Mouse (Mus musculus) limb, embryonic 14.5 days (tissue): ENCODE results near the gene Pcnp. TPM values are rescaled to one million over a fixed set of nuclear protein-coding genes. Genes with fewer than 3 reads are reported as not detected.

Experiments
- microRNA-seq: library from miRNA; unstranded; fragments of <30 nt; microRNA quantifications from one replicate; pipeline ENCODE4, GENCODE M21; 2016
- polyA plus RNA-seq, 2 experiments: library from polyadenylated mRNA; depleted of rRNA in 1 of 2; stranded (reverse) in 1 of 2; unstranded in 1 of 2; fragments of >200 nt; fragmentation: Nextera tagmentation in 1 of 2; extraction: Ambion mirVana in 1 of 2; gene quantifications; 2 replicates each; pipeline versions ENCODE4 v1.2.1 to v1.2.3; 2012 to 2014

The Pcnp gene
- polyA plus RNA-seq, 2 experiments, result 99.6 to 230 TPM

Small RNA genes within 50 kb of the gene (microRNA-seq; reads per million reads assigned to microRNA genes)
- not detected for gene Gm24047

Other genes starting within 250 kb of the Pcnp start
- 9.2 and 10.0 TPM in 2 replicates for gene Nfkbiz, start 190.8 kb downstream of the Pcnp start, polyA plus RNA-seq (2012; rRNA removed)
- gene Nfkbiz, start 190.8 kb downstream of the Pcnp start, polyA plus RNA-seq (2014; fragmentation: Nextera tagmentation; extraction: Ambion mirVana), result 5.0 and 5.3 TPM in 2 replicates
- gene Nxpe3, start 134.5 kb downstream of the Pcnp start, polyA plus RNA-seq (2012; rRNA removed), result 1.2 and 1.3 TPM in 2 replicates
- gene Nxpe3, start 134.5 kb downstream of the Pcnp start, polyA plus RNA-seq (2014; fragmentation: Nextera tagmentation; extraction: Ambion mirVana), result 0.55 TPM in 2 replicates
- 7.0 and 7.4 TPM in 2 replicates for gene Cep97, start 94.9 kb downstream of the Pcnp start, polyA plus RNA-seq (2012; rRNA removed)
- 8.0 and 9.1 TPM in 2 replicates for gene Cep97, start 94.9 kb downstream of the Pcnp start, polyA plus RNA-seq (2014; fragmentation: Nextera tagmentation; extraction: Ambion mirVana)
- gene Rpl24, start 63.5 kb downstream of the Pcnp start, polyA plus RNA-seq (2012; rRNA removed), result 481 and 816 TPM in 2 replicates
- gene Rpl24, start 63.5 kb downstream of the Pcnp start, polyA plus RNA-seq (2014; fragmentation: Nextera tagmentation; extraction: Ambion mirVana), result 867 and 876 TPM in 2 replicates
- 10.2 and 12.3 TPM in 2 replicates for gene Zbtb11, start 55.9 kb downstream of the Pcnp start, polyA plus RNA-seq (2012; rRNA removed)
- 17.7 and 22.1 TPM in 2 replicates for gene Zbtb11, start 55.9 kb downstream of the Pcnp start, polyA plus RNA-seq (2014; fragmentation: Nextera tagmentation; extraction: Ambion mirVana)
- 7.8 and 11.3 TPM in 2 replicates for gene Trmt10c, start 8.1 kb upstream of the Pcnp start, polyA plus RNA-seq (2012; rRNA removed)
- gene Trmt10c, start 8.1 kb upstream of the Pcnp start, polyA plus RNA-seq (2014; fragmentation: Nextera tagmentation; extraction: Ambion mirVana), result 25.7 and 26.9 TPM in 2 replicates
- gene Senp7, start 18.6 kb upstream of the Pcnp start, polyA plus RNA-seq (2012; rRNA removed), result 25.3 and 27.6 TPM in 2 replicates
- gene Senp7, start 18.6 kb upstream of the Pcnp start, polyA plus RNA-seq (2014; fragmentation: Nextera tagmentation; extraction: Ambion mirVana), result 34.5 and 37.3 TPM in 2 replicates
- 0.65 and 0.79 TPM in 2 replicates for gene Impg2, start 174.6 kb upstream of the Pcnp start, polyA plus RNA-seq (2012; rRNA removed)
- 0.14 TPM in 2 replicates for gene Impg2, start 174.6 kb upstream of the Pcnp start, polyA plus RNA-seq (2014; fragmentation: Nextera tagmentation; extraction: Ambion mirVana)